Mouse (Mus musculus): Measurements from ENCODE around the gene Zfp239. TPM values are rescaled to one million over a fixed set of nuclear protein-coding genes. Genes with fewer than 3 reads are reported as not detected.
A peak's percentile ranks its signal among the peaks of the same experiment; 100 is the strongest.
"Not testable (repeated sequence)": the region's sequence is repeated elsewhere in the genome, so short reads cannot be mapped to it uniquely, and the experiment has no call there.

Zfp239 gene
- 10 to 100 TPM; 31.1 to 36.0 TPM for total RNA-seq (2021)
- long read RNA-seq, experiment 1, transcript Zfp239-201 (3 exons, 3,158 nt), result major isoform, 5 of 18 reads
- long read RNA-seq, experiment 1, partial matches to known transcripts, result 0 of 18 reads
- long read RNA-seq, experiment 1, other reads (novel, unspliced or antisense), result 9 of 18 reads
- long read RNA-seq, experiment 2, transcript Zfp239-201 (3 exons, 3,158 nt), result major isoform, 9 of 24 reads
- long read RNA-seq, experiment 2, partial matches to known transcripts, result 1 of 24 reads
- long read RNA-seq, experiment 2, other reads (novel, unspliced or antisense), result 9 of 24 reads

GRCm38 (mm10) chr6:117861848-117862247 lies at the start of gene Zfp239:
Gene Zfp239 (plus strand): TSS chr6:117862100.
- no peak for DNase-seq (ENCODE audit: low spot score in 2 of 2)

GRCm38 (mm10) chr6:117814681-117815080 lies 47.2 kb upstream of the Zfp239 start:
- no peak for DNase-seq (ENCODE audit: low spot score in 2 of 2)

GRCm38 (mm10) chr6:117817108-117817541 lies 44.8 kb upstream of the Zfp239 start:
- no peak for DNase-seq (ENCODE audit: low spot score in 2 of 2)

GRCm38 (mm10) chr6:117820327-117820726 lies 41.6 kb upstream of the Zfp239 start:
- peak in 1 of 2 experiments; percentile 14 for DNase-seq (ENCODE audit: low spot score in 2 of 2)

GRCm38 (mm10) chr6:117825369-117825768 lies 36.5 kb upstream of the Zfp239 start:
- peak; percentile 65 to 74 for DNase-seq (ENCODE audit: low spot score in 2 of 2)

- DNase-seq (ENCODE audit: low spot score in 2 of 2), result peak; percentile 51 to 77
Measured at GRCm38 (mm10) chr6:117828273-117828672, 33.6 kb upstream of the Zfp239 start.

GRCm38 (mm10) chr6:117840686-117841510 lies 21.0 kb upstream of the Zfp239 start, which contains the start of gene Zfp637:
Gene Zfp637 (plus strand): TSS chr6:117841180.
- peak; percentile 89 to 95 for DNase-seq (ENCODE audit: low spot score in 2 of 2)

GRCm38 (mm10) chr6:117841511-117841955 lies 20.4 kb upstream of the Zfp239 start:
- no peak for DNase-seq (ENCODE audit: low spot score in 2 of 2)

GRCm38 (mm10) chr6:117844597-117844996 lies 17.3 kb upstream of the Zfp239 start:
- DNase-seq (ENCODE audit: low spot score in 2 of 2), result no peak

GRCm38 (mm10) chr6:117846671-117847070 lies 15.2 kb upstream of the Zfp239 start:
- DNase-seq (ENCODE audit: low spot score in 2 of 2), result peak in 1 of 2 experiments; percentile 26

GRCm38 (mm10) chr6:117847772-117848171 lies 14.1 kb upstream of the Zfp239 start:
- DNase-seq (ENCODE audit: low spot score in 2 of 2), result no peak

- DNase-seq (ENCODE audit: low spot score in 2 of 2), result no peak
Measured at GRCm38 (mm10) chr6:117848577-117848976, 13.3 kb upstream of the Zfp239 start.

- DNase-seq (ENCODE audit: low spot score in 2 of 2), result no peak
Measured at GRCm38 (mm10) chr6:117851747-117852146, 10.2 kb upstream of the Zfp239 start.

GRCm38 (mm10) chr6:117857990-117858389 lies 3.9 kb upstream of the Zfp239 start:
- DNase-seq (ENCODE audit: low spot score in 2 of 2), result no peak

GRCm38 (mm10) chr6:117862465-117862864 lies 565 bp downstream of the Zfp239 start:
- DNase-seq (ENCODE audit: low spot score in 2 of 2), result no peak

- DNase-seq (ENCODE audit: low spot score in 2 of 2), result peak; percentile 56 to 74
Measured at GRCm38 (mm10) chr6:117862899-117863620, 1.2 kb downstream of the Zfp239 start.

- no peak for DNase-seq (ENCODE audit: low spot score in 2 of 2)
Measured at GRCm38 (mm10) chr6:117863751-117864150, 1.9 kb downstream of the Zfp239 start.

- DNase-seq (ENCODE audit: low spot score in 2 of 2), result no peak
Measured at GRCm38 (mm10) chr6:117868187-117868586, 6.3 kb downstream of the Zfp239 start.

- DNase-seq (ENCODE audit: low spot score in 2 of 2), result no peak
Measured at GRCm38 (mm10) chr6:117871034-117871433, 9.1 kb downstream of the Zfp239 start.

- DNase-seq (ENCODE audit: low spot score in 2 of 2), result not testable (repeated sequence)
Measured at GRCm38 (mm10) chr6:117873450-117873849, 11.6 kb downstream of the Zfp239 start.

- DNase-seq (ENCODE audit: low spot score in 2 of 2), result no peak
Measured at GRCm38 (mm10) chr6:117874621-117875281, 12.9 kb downstream of the Zfp239 start.

Measured in layer of hippocampus, postnatal 14 days (tissue).